Mouse (Mus musculus) cerebellum, adult 2 months (tissue): ENCODE measurements around the gene Tars2.

Experiments used
- CTCF ChIP-seq: fragments of 200-500 bp; IDR thresholded peaks from 2 replicates; pipeline ENCODE4 v1.5.1; 2011; ENCODE audit warnings: low read depth, mild to moderate bottlenecking, control low read depth, low read length, moderate library complexity, borderline replicate concordance; ENCODE audit not compliant: insufficient read depth
- POLR2A ChIP-seq: fragments of 200-500 bp; IDR thresholded peaks from 2 replicates; pipeline ENCODE4 v1.6.1; 2011; ENCODE audit warnings: low read length, control low read depth, borderline replicate concordance; ENCODE audit not compliant: insufficient read depth

DNA sequence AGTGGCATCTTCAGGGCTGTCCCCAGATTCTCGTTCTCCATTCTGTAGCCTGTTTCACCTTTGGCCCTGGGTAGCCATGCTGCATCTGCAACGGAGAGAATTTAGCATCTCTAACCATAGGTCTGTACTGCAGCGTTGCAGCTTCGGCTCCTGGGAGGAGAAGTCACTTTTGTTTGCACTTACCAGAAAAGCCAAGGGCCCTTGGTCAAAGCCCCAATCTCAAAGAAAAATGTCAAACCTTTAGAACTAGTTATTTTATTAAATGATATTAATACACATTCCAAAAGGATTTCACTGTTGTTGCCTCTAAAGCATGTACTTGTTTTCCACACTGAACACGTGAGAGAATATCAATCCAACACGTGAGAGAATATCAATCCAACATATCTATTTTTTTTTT is at the start of gene Tars2:
- TF ChIP-seq POLR2A (no peak), CTCF (no peak)
